13 mouse cellular contexts compared by ENCODE assay signal in the genomic region with DNA sequence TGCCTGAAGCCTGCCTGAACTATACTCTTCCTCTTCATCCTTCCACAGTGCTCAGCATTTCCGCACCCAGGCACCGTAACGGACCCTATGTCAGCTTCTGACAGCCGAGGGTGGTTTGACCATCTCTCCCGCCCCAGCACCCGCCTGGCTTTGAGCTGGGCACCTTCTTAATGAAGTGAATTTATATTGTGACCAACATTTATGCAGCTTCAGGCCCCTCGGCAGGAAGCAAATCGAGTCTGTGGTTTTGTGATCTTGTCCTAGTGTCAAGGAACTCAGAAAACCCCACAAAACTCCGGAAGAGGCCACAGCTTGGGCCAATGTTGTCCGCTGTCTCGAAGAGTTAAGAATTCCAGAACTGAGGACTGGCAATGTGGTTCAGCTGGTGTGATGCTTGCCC.
"Had no signal": no experiment of that assay in that cellular context is flagged by ENCODE, and none has a peak within 500 bp of the region (broad histone marks: within the 10 kb centered on the region; RNA-seq: fewer than 3 reads in every experiment).

No protein-coding gene starts in this region.

- ATAC-seq: liver, embryonic 12.5 days; midbrain, embryonic 13.5 days had no signal

- H3K9me3 ChIP-seq: limb, embryonic 10.5 days; liver, embryonic 12.5 days; lung, embryonic 15.5 days; midbrain, embryonic 13.5 days; neural tube, embryonic 15.5 days had no signal

- H3K9ac ChIP-seq: liver, embryonic 12.5 days; lung, embryonic 15.5 days; midbrain, embryonic 13.5 days; neural tube, embryonic 15.5 days had no signal

- H3K27me3 ChIP-seq: lung, embryonic 15.5 days; midbrain, embryonic 13.5 days; neural tube, embryonic 15.5 days had no signal

- H3K36me3 ChIP-seq: limb, embryonic 10.5 days had no signal

- H3K4me2 ChIP-seq: liver, embryonic 12.5 days; lung, embryonic 15.5 days; midbrain, embryonic 13.5 days; neural tube, embryonic 15.5 days had no signal

- H3K27ac ChIP-seq: kidney, postnatal 0 days; limb, embryonic 10.5 days; liver, embryonic 12.5 days; lung, embryonic 15.5 days; macrophage; midbrain, embryonic 13.5 days; neural tube, embryonic 15.5 days had no signal

- H3K4me3 ChIP-seq: limb, embryonic 10.5 days; liver, embryonic 12.5 days; lung, embryonic 15.5 days; midbrain, embryonic 13.5 days; neural tube, embryonic 15.5 days had no signal

- DNase-seq: kidney, adult 11 months; kidney, adult 9 months; kidney, postnatal 36 days; lung, postnatal 14 days; right cerebral cortex, postnatal 4 days; spleen, adult 18-20 months had no signal
